Mouse (Mus musculus): ENCODE data around the gene Tefm. TPM values are rescaled to one million over a fixed set of nuclear protein-coding genes. Genes with fewer than 3 reads are reported as not detected.
"Not testable (repeated sequence)": the region's sequence is repeated elsewhere in the genome, so short reads cannot be mapped to it uniquely, and the experiment has no call there.

Tefm gene
- total RNA-seq, 1 experiment, result 33.3 TPM

GRCm38 (mm10) chr11:80152376-80152775 is 10.4 kb upstream of the Tefm start:
- in situ Hi-C loops (cut with MboI; ENCODE audit: low sequenced_read_pairs in 2 of 2, unreplicated experiment in 2 of 2), result no loop called here
- Histone ChIP-seq H3K9ac (ENCODE audit: insufficient read depth, low read depth, low read length, poor library complexity, severe bottlenecking) (no peak overlapping the region), H3K4me3 (ENCODE audit: insufficient read depth in 1 of 2, low read depth in 1 of 2, low read length in 2 of 2, poor library complexity in 1 of 2, severe bottlenecking in 1 of 2) (no peak overlapping the region), H3K9me3 (ENCODE audit: control insufficient read depth, insufficient read depth, low read depth, low read length) (no peaks in the 10 kb centered on the region), H3K36me3 (ENCODE audit: control insufficient read depth, insufficient read depth, low read length, poor library complexity, severe bottlenecking) (no peaks in the 10 kb centered on the region; the same call in 1 of the 2 replicates), H3K4me1 (ENCODE audit: control insufficient read depth in 2 of 2, insufficient read depth in 2 of 2, low read length in 2 of 2, poor library complexity in 1 of 2) (no peaks in the 10 kb centered on the region; a peak in 1 of 4 replicates), H3K27ac (ENCODE audit: insufficient read depth, low read depth, low read length, poor library complexity, severe bottlenecking) (no peak overlapping the region)
- DNase-seq (ENCODE audit: low read depth, low spot score), result no peak
- TF ChIP-seq ZNF384 (IDR thresholded peaks at IDR 0.05; ENCODE audit: low read depth, low read length), result no peak
- TF ChIP-seq HCFC1 (IDR thresholded peaks at IDR 0.05; ENCODE audit: borderline replicate concordance, insufficient read depth, low read length), result no peak
- no peak for TF ChIP-seq MAFK (IDR thresholded peaks at IDR 0.05; ENCODE audit: insufficient read depth, low read depth, low read length)
- no peak for TF ChIP-seq ZC3H11A (IDR thresholded peaks at IDR 0.05; ENCODE audit: borderline replicate concordance, low read depth, low read length)
- no peak for TF ChIP-seq CHD2 (IDR thresholded peaks at IDR 0.05; ENCODE audit: low read depth, low read length)

GRCm38 (mm10) chr11:80151541-80151940 is 9.6 kb upstream of the Tefm start:
- no peak for DNase-seq (ENCODE audit: low read depth, low spot score)
- no peaks in the 10 kb centered on the region for H3K9me3 ChIP-seq (ENCODE audit: control insufficient read depth, insufficient read depth, low read depth, low read length)
- no peaks in the 10 kb centered on the region; a peak in 1 of 4 replicates for H3K4me1 ChIP-seq (ENCODE audit: control insufficient read depth in 2 of 2, insufficient read depth in 2 of 2, low read length in 2 of 2, poor library complexity in 1 of 2)
- TF ChIP-seq ZC3H11A (IDR thresholded peaks at IDR 0.05; ENCODE audit: borderline replicate concordance, low read depth, low read length), result no peak
- TF ChIP-seq ZNF384 (IDR thresholded peaks at IDR 0.05; ENCODE audit: low read depth, low read length), result no peak
- no peak for TF ChIP-seq MAFK (IDR thresholded peaks at IDR 0.05; ENCODE audit: insufficient read depth, low read depth, low read length)
- no peak for TF ChIP-seq CHD2 (IDR thresholded peaks at IDR 0.05; ENCODE audit: low read depth, low read length)
- TF ChIP-seq HCFC1 (IDR thresholded peaks at IDR 0.05; ENCODE audit: borderline replicate concordance, insufficient read depth, low read length), result no peak
- in situ Hi-C loops (cut with MboI; ENCODE audit: low sequenced_read_pairs in 2 of 2, unreplicated experiment in 2 of 2), result no loop called here
- H3K27ac ChIP-seq (ENCODE audit: insufficient read depth, low read depth, low read length, poor library complexity, severe bottlenecking), result no peak overlapping the region
- H3K36me3 ChIP-seq (ENCODE audit: control insufficient read depth, insufficient read depth, low read length, poor library complexity, severe bottlenecking), result no peaks in the 10 kb centered on the region
- H3K9ac ChIP-seq (ENCODE audit: insufficient read depth, low read depth, low read length, poor library complexity, severe bottlenecking), result no peak overlapping the region
- H3K4me3 ChIP-seq (ENCODE audit: insufficient read depth in 1 of 2, low read depth in 1 of 2, low read length in 2 of 2, poor library complexity in 1 of 2, severe bottlenecking in 1 of 2), result no peak overlapping the region

- no peak for TF ChIP-seq HCFC1 (IDR thresholded peaks at IDR 0.05; ENCODE audit: borderline replicate concordance, insufficient read depth, low read length)
- no peak for TF ChIP-seq ZC3H11A (IDR thresholded peaks at IDR 0.05; ENCODE audit: borderline replicate concordance, low read depth, low read length)
- no peak for TF ChIP-seq CHD2 (IDR thresholded peaks at IDR 0.05; ENCODE audit: low read depth, low read length)
- TF ChIP-seq ZNF384 (IDR thresholded peaks at IDR 0.05; ENCODE audit: low read depth, low read length), result no peak
- in situ Hi-C loops (cut with MboI; ENCODE audit: low sequenced_read_pairs in 2 of 2, unreplicated experiment in 2 of 2), result no loop called here
- Histone ChIP-seq H3K4me1 (ENCODE audit: control insufficient read depth in 2 of 2, insufficient read depth in 2 of 2, low read length in 2 of 2, poor library complexity in 1 of 2) (no peaks in the 10 kb centered on the region; a peak in 1 of 4 replicates), H3K9me3 (ENCODE audit: control insufficient read depth, insufficient read depth, low read depth, low read length) (no peaks in the 10 kb centered on the region), H3K4me3 (ENCODE audit: insufficient read depth in 1 of 2, low read depth in 1 of 2, low read length in 2 of 2, poor library complexity in 1 of 2, severe bottlenecking in 1 of 2) (no peak overlapping the region), H3K9ac (ENCODE audit: insufficient read depth, low read depth, low read length, poor library complexity, severe bottlenecking) (no peak overlapping the region), H3K36me3 (ENCODE audit: control insufficient read depth, insufficient read depth, low read length, poor library complexity, severe bottlenecking) (no peaks in the 10 kb centered on the region), H3K27ac (ENCODE audit: insufficient read depth, low read depth, low read length, poor library complexity, severe bottlenecking) (no peak overlapping the region)
- no peak for DNase-seq (ENCODE audit: low read depth, low spot score)
These were observed 8.6 kb upstream of the Tefm start for GRCm38 (mm10) chr11:80150566-80150965.

GRCm38 (mm10) chr11:80149412-80150023 is 7.5 kb upstream of the Tefm start:
- Histone ChIP-seq H3K36me3 (ENCODE audit: control insufficient read depth, insufficient read depth, low read length, poor library complexity, severe bottlenecking) (no peaks in the 10 kb centered on the region), H3K9me3 (ENCODE audit: control insufficient read depth, insufficient read depth, low read depth, low read length) (no peaks in the 10 kb centered on the region), H3K4me1 (ENCODE audit: control insufficient read depth in 2 of 2, insufficient read depth in 2 of 2, low read length in 2 of 2, poor library complexity in 1 of 2) (no peaks in the 10 kb centered on the region), H3K27ac (ENCODE audit: insufficient read depth, low read depth, low read length, poor library complexity, severe bottlenecking) (no peak overlapping the region), H3K9ac (ENCODE audit: insufficient read depth, low read depth, low read length, poor library complexity, severe bottlenecking) (no peak overlapping the region), H3K4me3 (ENCODE audit: insufficient read depth in 1 of 2, low read depth in 1 of 2, low read length in 2 of 2, poor library complexity in 1 of 2, severe bottlenecking in 1 of 2) (no peak overlapping the region)
- TF ChIP-seq MAFK (IDR thresholded peaks at IDR 0.05; ENCODE audit: insufficient read depth, low read depth, low read length) (peak; percentile 74), ZNF384 (IDR thresholded peaks at IDR 0.05; ENCODE audit: low read depth, low read length) (no peak)
- in situ Hi-C loops (cut with MboI; ENCODE audit: low sequenced_read_pairs in 2 of 2, unreplicated experiment in 2 of 2), result no loop called here
- no peak for DNase-seq (ENCODE audit: low read depth, low spot score)

- H3K36me3 ChIP-seq (ENCODE audit: control insufficient read depth, insufficient read depth, low read length, poor library complexity, severe bottlenecking); H3K27ac ChIP-seq (ENCODE audit: insufficient read depth, low read depth, low read length, poor library complexity, severe bottlenecking); DNase-seq (ENCODE audit: low read depth, low spot score); H3K9ac ChIP-seq (ENCODE audit: insufficient read depth, low read depth, low read length, poor library complexity, severe bottlenecking); H3K4me1 ChIP-seq (ENCODE audit: control insufficient read depth in 2 of 2, insufficient read depth in 2 of 2, low read length in 2 of 2, poor library complexity in 1 of 2); in situ Hi-C loops (cut with MboI; ENCODE audit: low sequenced_read_pairs in 2 of 2, unreplicated experiment in 2 of 2); H3K4me3 ChIP-seq (ENCODE audit: insufficient read depth in 1 of 2, low read depth in 1 of 2, low read length in 2 of 2, poor library complexity in 1 of 2, severe bottlenecking in 1 of 2); H3K9me3 ChIP-seq (ENCODE audit: control insufficient read depth, insufficient read depth, low read depth, low read length): not testable (repeated sequence)
These were observed 7.0 kb upstream of the Tefm start for GRCm38 (mm10) chr11:80148974-80149373.
